Mouse (Mus musculus) neural tube, embryonic 11.5 days (tissue): ENCODE measurements around the gene Rab11fip3. TPM values are rescaled to one million over a fixed set of nuclear protein-coding genes. Genes with fewer than 3 reads are reported as not detected.

Experiments used
- ATAC-seq: fragments of 200-750 bp; cut with Nextera tagmentation; 2 replicates; pipeline ENCODE4 v1.8.0; 2017; ENCODE audit warnings: moderate number of reproducible peaks, mild to moderate bottlenecking, moderate TSS enrichment, moderate library complexity; ENCODE audit not compliant: insufficient read depth, low FRiP score, low TSS enrichment
- DNase-seq: peaks from one replicate; pipeline ENCODE4 v3.0.0-alpha.2; 2015; ENCODE audit warnings: low spot score
- H3K27ac ChIP-seq: fragments of 300-500 bp; sonication (generic); 2 replicates; pipeline ENCODE4 v1.5.1; 2014; ENCODE audit warnings: low read depth, mild to moderate bottlenecking, low read length
- H3K27me3 ChIP-seq: fragments of 300-500 bp; sonication (generic); 2 replicates; pipeline ENCODE4 v1.6.1; 2014; ENCODE audit warnings: mild to moderate bottlenecking, low read length, mixed read lengths; ENCODE audit not compliant: control insufficient read depth, insufficient read depth
- H3K36me3 ChIP-seq: fragments of 300-500 bp; sonication (generic); 2 replicates; pipeline ENCODE4 v1.6.1; 2014; ENCODE audit warnings: mild to moderate bottlenecking, low read length, moderate library complexity, mixed read lengths; ENCODE audit not compliant: control insufficient read depth, insufficient read depth
- H3K4me1 ChIP-seq: fragments of 300-500 bp; sonication (generic); 2 replicates; pipeline ENCODE4 v1.6.1; 2014; ENCODE audit warnings: low read length, mixed read lengths; ENCODE audit not compliant: control insufficient read depth, insufficient read depth
- H3K4me2 ChIP-seq: fragments of 300-500 bp; sonication (generic); 2 replicates; pipeline ENCODE4 v1.6.1; 2014; ENCODE audit warnings: low read depth, mild to moderate bottlenecking, moderate library complexity
- H3K4me3 ChIP-seq: fragments of 300-500 bp; sonication (generic); 2 replicates; pipeline ENCODE4 v1.5.1; 2014; ENCODE audit warnings: low read depth, low read length
- H3K9ac ChIP-seq: fragments of 300-500 bp; sonication (generic); 2 replicates; pipeline ENCODE4 v1.6.1; 2014; ENCODE audit warnings: mild to moderate bottlenecking, low read length
- H3K9me3 ChIP-seq: fragments of 300-500 bp; sonication (generic); 2 replicates; pipeline ENCODE4 v1.6.1; 2016; ENCODE audit warnings: low read length; ENCODE audit not compliant: control insufficient read depth
- WGBS: fragments of 180-500 bp; shearing (Covaris S2); extraction: QIAGEN DNeasy Blood & Tissue Kit; methylation state at CpG from one replicate; pipeline ENCODE4 v1.1.7; 2014; 5-methylcytosine and 5-hydroxymethylcytosine counted together
- polyA plus RNA-seq: library from polyadenylated mRNA; unstranded; fragments of >200 nt; fragmentation: Nextera tagmentation; extraction: Ambion mirVana; gene quantifications from 2 replicates; pipeline ENCODE4 v1.2.1, GENCODE M21; 2014

Gene Rab11fip3
- polyA plus RNA-seq, 1 experiment from 2014 or later: 24.8 TPM

GRCm38 (mm10) chr17:25984066-25984465, 85.3 kb downstream of the Rab11fip3 start:
- WGBS: 97% methylated on average over 1 of the region's 1 CpGs
- DNase-seq: no peak
- Histone ChIP-seq H3K9ac (peak overlapping the region; percentile 89; the same call in 1 of the 2 replicates), H3K27me3 (no peaks in the 10 kb centered on the region), H3K4me1 (peaks cover 4% of the 10 kb centered on the region; the same call in 1 of the 2 replicates), H3K4me2 (peak overlapping the region; percentile 85), H3K36me3 (no peaks in the 10 kb centered on the region), H3K9me3 (no peaks in the 10 kb centered on the region), H3K27ac (no peak overlapping the region), H3K4me3 (peak overlapping the region; percentile 72)
- no peak for ATAC-seq

- H3K4me3 ChIP-seq: no peak overlapping the region
- no peaks in the 10 kb centered on the region for H3K36me3 ChIP-seq
- no peak overlapping the region for H3K4me2 ChIP-seq
- peaks cover 4% of the 10 kb centered on the region; the same call in 1 of the 2 replicates for H3K4me1 ChIP-seq
- WGBS: 90% methylated on average over 3 of the region's 3 CpGs
- no peaks in the 10 kb centered on the region for H3K27me3 ChIP-seq
- DNase-seq (no peak), ATAC-seq (no peak)
- H3K9me3 ChIP-seq: no peaks in the 10 kb centered on the region
- H3K9ac ChIP-seq: no peak overlapping the region
- H3K27ac ChIP-seq: no peak overlapping the region
These were observed 86.4 kb downstream of the Rab11fip3 start for GRCm38 (mm10) chr17:25982913-25983312.

- Histone ChIP-seq H3K36me3 (no peaks in the 10 kb centered on the region), H3K27me3 (no peaks in the 10 kb centered on the region)
- WGBS: 95% methylated on average over 5 of the region's 5 CpGs
These were observed 88.5 kb downstream of the Rab11fip3 start for GRCm38 (mm10) chr17:25980854-25981253.

GRCm38 (mm10) chr17:25979829-25980738, 89.3 kb downstream of the Rab11fip3 start:
- no peaks in the 10 kb centered on the region for H3K27me3 ChIP-seq
- ATAC-seq (no peak), DNase-seq (no peak)
- H3K9ac ChIP-seq: no peak overlapping the region
- peaks cover 4% of the 10 kb centered on the region; the same call in 1 of the 2 replicates for H3K4me1 ChIP-seq
- 92% methylated on average over 5 of the region's 5 CpGs for WGBS
- no peak overlapping the region for H3K27ac ChIP-seq
- no peak overlapping the region for H3K4me2 ChIP-seq
- no peaks in the 10 kb centered on the region for H3K9me3 ChIP-seq
- no peaks in the 10 kb centered on the region for H3K36me3 ChIP-seq
- no peak overlapping the region for H3K4me3 ChIP-seq

More at GRCm38 (mm10) chr17:25980854-25981253, 88.5 kb downstream of the Rab11fip3 start:
- ATAC-seq (no peak), DNase-seq (no peak)
- peaks cover 4% of the 10 kb centered on the region; the same call in 1 of the 2 replicates for H3K4me1 ChIP-seq
- H3K4me3 ChIP-seq: no peak overlapping the region
- no peak overlapping the region for H3K9ac ChIP-seq
- no peak overlapping the region for H3K27ac ChIP-seq
- no peak overlapping the region for H3K4me2 ChIP-seq
- no peaks in the 10 kb centered on the region for H3K9me3 ChIP-seq

- Histone ChIP-seq H3K9ac (no peak overlapping the region), H3K9me3 (no peaks in the 10 kb centered on the region), H3K27me3 (no peaks in the 10 kb centered on the region), H3K27ac (no peak overlapping the region), H3K4me1 (no peaks in the 10 kb centered on the region), H3K4me3 (no peak overlapping the region), H3K4me2 (no peak overlapping the region), H3K36me3 (no peaks in the 10 kb centered on the region)
- WGBS: 91% methylated on average over 4 of the region's 4 CpGs
- ATAC-seq (no peak), DNase-seq (no peak)
These were observed 98.2 kb downstream of the Rab11fip3 start for GRCm38 (mm10) chr17:25970954-25971707.

GRCm38 (mm10) chr17:25970448-25970847, 98.9 kb downstream of the Rab11fip3 start:
- 93% methylated on average over 9 of the region's 9 CpGs for WGBS

GRCm38 (mm10) chr17:25968176-25968575, 101.2 kb downstream of the Rab11fip3 start:
- no peak overlapping the region for H3K4me2 ChIP-seq
- H3K4me3 ChIP-seq: no peak overlapping the region
- H3K4me1 ChIP-seq: no peaks in the 10 kb centered on the region
- no peak overlapping the region for H3K9ac ChIP-seq
- no peak overlapping the region for H3K27ac ChIP-seq
- 91% methylated on average over 1 of the region's 1 CpGs for WGBS
- peaks cover 5% of the 10 kb centered on the region; the same call in 1 of the 2 replicates for H3K36me3 ChIP-seq
- DNase-seq: no peak
- no peak for ATAC-seq
- no peaks in the 10 kb centered on the region for H3K27me3 ChIP-seq
- no peaks in the 10 kb centered on the region for H3K9me3 ChIP-seq

More at GRCm38 (mm10) chr17:25970448-25970847, 98.9 kb downstream of the Rab11fip3 start:
- ATAC-seq: no peak
- Histone ChIP-seq H3K27me3 (no peaks in the 10 kb centered on the region), H3K4me1 (no peaks in the 10 kb centered on the region), H3K9me3 (no peaks in the 10 kb centered on the region), H3K4me3 (no peak overlapping the region), H3K4me2 (no peak overlapping the region), H3K36me3 (no peaks in the 10 kb centered on the region), H3K27ac (no peak overlapping the region), H3K9ac (no peak overlapping the region)
- no peak for DNase-seq

GRCm38 (mm10) chr17:25967652-25968051, 101.7 kb downstream of the Rab11fip3 start:
- DNase-seq: no peak
- no peak overlapping the region for H3K9ac ChIP-seq
- H3K4me1 ChIP-seq: no peaks in the 10 kb centered on the region
- WGBS: 50% methylated on average over 3 of the region's 3 CpGs
- H3K9me3 ChIP-seq: no peaks in the 10 kb centered on the region
- no peak overlapping the region for H3K4me3 ChIP-seq
- ATAC-seq: no peak
- no peaks in the 10 kb centered on the region for H3K27me3 ChIP-seq
- H3K27ac ChIP-seq: no peak overlapping the region
- peaks cover 5% of the 10 kb centered on the region; the same call in 1 of the 2 replicates for H3K36me3 ChIP-seq
- H3K4me2 ChIP-seq: no peak overlapping the region
